Mouse (Mus musculus) stomach, postnatal 0 days (tissue): ENCODE results near the gene Aadat. TPM values are rescaled to one million over a fixed set of nuclear protein-coding genes. Genes with fewer than 3 reads are reported as not detected.

ENCODE experiments used
- ATAC-seq: fragments of 200-750 bp; cut with Nextera tagmentation; 2 replicates; pipeline ENCODE4 v1.8.0; 2017; ENCODE audit not compliant: low FRiP score, low TSS enrichment
- DNase-seq: peaks from one replicate; pipeline ENCODE4 v3.0.0-alpha.2; 2016; ENCODE audit warnings: low spot score
- H3K27ac ChIP-seq: fragments of 300-500 bp; sonication (generic); replicated peaks from 2 replicates; pipeline ENCODE4 v1.5.1; 2014; ENCODE audit warnings: mild to moderate bottlenecking, control low read depth
- H3K27me3 ChIP-seq: fragments of 300-500 bp; sonication (generic); 2 replicates; pipeline ENCODE4 v1.6.1; 2014; ENCODE audit warnings: low read length; ENCODE audit not compliant: control insufficient read depth, insufficient read depth
- H3K36me3 ChIP-seq: fragments of 300-500 bp; sonication (generic); 2 replicates; pipeline ENCODE4 v1.6.1; 2014; ENCODE audit warnings: low read length, mixed read lengths; ENCODE audit not compliant: control insufficient read depth, insufficient read depth
- H3K4me1 ChIP-seq: fragments of 300-500 bp; sonication (generic); replicated peaks from 2 replicates; pipeline ENCODE4 v1.6.1; 2014; ENCODE audit warnings: antibody characterized with exemption; ENCODE audit not compliant: control insufficient read depth, insufficient read depth
- H3K4me2 ChIP-seq: fragments of 300-500 bp; sonication (generic); replicated peaks from 2 replicates; pipeline ENCODE4 v1.6.1; 2014; ENCODE audit warnings: low read depth, mild to moderate bottlenecking, control low read depth, moderate library complexity
- H3K4me3 ChIP-seq: fragments of 300-500 bp; sonication (generic); 2 replicates; pipeline ENCODE4 v1.5.1; 2014; ENCODE audit warnings: low read depth, low read length, control low read depth
- H3K9ac ChIP-seq: fragments of 300-500 bp; sonication (generic); 2 replicates; pipeline ENCODE4 v1.6.1; 2014; ENCODE audit warnings: mild to moderate bottlenecking, low read length, control low read depth, mixed read lengths
- H3K9me3 ChIP-seq: fragments of 300-500 bp; sonication (generic); 2 replicates; pipeline ENCODE4 v1.6.1; 2016; ENCODE audit warnings: low read length; ENCODE audit not compliant: control insufficient read depth
- CTCF ChIP-seq: IDR thresholded peaks from 2 replicates; pipeline ENCODE4 v1.5.1; 2016; ENCODE audit warnings: antibody characterized with exemption, low read depth, mild to moderate bottlenecking, moderate library complexity
- EP300 ChIP-seq: optimal IDR thresholded peaks from 2 replicates; pipeline ENCODE3; 2016; ENCODE audit warnings: antibody characterized with exemption
- WGBS: fragments of 180-500 bp; shearing (Covaris S2); extraction: QIAGEN DNeasy Blood & Tissue Kit; methylation state at CpG from one replicate; pipeline ENCODE4 v1.1.7; 2014; 5-methylcytosine and 5-hydroxymethylcytosine counted together
- polyA plus RNA-seq: library from polyadenylated mRNA; unstranded; fragments of >200 nt; fragmentation: Nextera tagmentation; extraction: Ambion mirVana; gene quantifications from 2 replicates; pipeline ENCODE4 v1.2.1, GENCODE M21; 2015

Gene Aadat
- polyA plus RNA-seq, 1 experiment from 2014 or later = 0.25 TPM

DNA sequence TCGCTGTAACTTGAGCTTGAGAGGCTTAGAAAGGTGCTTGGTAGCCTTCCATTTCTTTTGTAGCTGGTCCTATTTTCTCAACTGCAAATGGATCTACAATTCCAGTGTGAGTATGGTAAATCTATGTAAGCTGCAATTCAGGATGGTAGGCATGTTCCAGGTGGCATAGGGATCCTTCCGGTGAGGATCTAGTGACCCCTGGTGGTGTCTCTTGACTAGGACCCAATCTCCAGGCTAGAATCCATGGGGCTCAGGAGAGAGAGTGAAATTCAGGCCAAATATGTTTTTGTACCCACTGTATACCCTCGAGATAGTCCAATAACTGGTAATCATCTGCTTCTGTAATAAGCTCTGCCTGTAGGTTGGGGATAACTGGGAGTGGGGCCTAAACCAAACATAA is 89.0 kb downstream of the Aadat start:
- H3K27me3 ChIP-seq = no peaks in the 10 kb centered on the region
- no peak overlapping the region for H3K4me3 ChIP-seq
- H3K27ac ChIP-seq = no peak overlapping the region
- no peaks in the 10 kb centered on the region for H3K36me3 ChIP-seq
- no peak for ATAC-seq
- H3K9ac ChIP-seq = no peak overlapping the region
- no peak for DNase-seq
- H3K4me1 ChIP-seq = no peaks in the 10 kb centered on the region
- H3K4me2 ChIP-seq = no peak overlapping the region
- no peaks in the 10 kb centered on the region for H3K9me3 ChIP-seq
- WGBS = 60% methylated on average over 3 of the region's 3 CpGs
- no peak for TF ChIP-seq EP300
- peak; percentile 64 for TF ChIP-seq CTCF

Other genes starting within 250 kb of the Aadat start
- not detected in 2 replicates for gene Gm10283, start 2.7 kb upstream of the Aadat start, polyA plus RNA-seq
- 7.6 and 8.0 TPM in 2 replicates for gene Mfap3l, start 126.9 kb downstream of the Aadat start, polyA plus RNA-seq